ENCODE assay signal across 22 mouse cellular contexts in the genomic region with DNA sequence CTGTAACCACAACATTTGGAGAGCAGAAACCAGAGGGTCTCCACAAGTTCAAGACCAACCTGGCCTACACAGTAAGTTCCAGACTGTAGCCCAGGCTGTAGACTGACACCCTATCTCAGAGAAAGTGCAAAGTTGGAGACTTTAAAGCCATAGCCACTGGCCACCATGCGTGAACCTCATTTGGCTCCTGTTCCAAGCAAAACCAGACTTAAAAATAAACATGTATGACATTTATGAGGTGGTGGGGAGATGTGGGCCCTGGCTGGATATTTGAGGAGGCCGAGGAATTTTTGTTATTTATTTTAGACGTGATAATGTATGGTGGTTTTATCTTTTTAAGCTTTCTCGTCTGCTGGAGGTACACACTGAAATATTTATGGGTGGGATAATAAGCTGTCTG. TPM values are rescaled to one million over a fixed set of nuclear protein-coding genes. Genes with fewer than 3 reads are reported as not detected.
DNase-seq lines count a peak whose midpoint lies in the region; ATAC-seq and TF ChIP-seq lines count a peak whose summit lies in the region.
"Had no signal": no experiment of that assay in that cellular context is flagged by ENCODE, and none has a peak within 500 bp of the region (broad histone marks: within the 10 kb centered on the region; RNA-seq: fewer than 3 reads in every experiment).

No protein-coding gene starts in this region.

- ATAC-seq in lung, embryonic 14.5 days (ENCODE audit: insufficient read depth), result peak; percentile 53; the same call in 1 of the 2 replicates
- no peak for ATAC-seq in lung, postnatal 0 days
- peak; percentile 64 for ATAC-seq in lung, embryonic 16.5 days (ENCODE audit: low read depth)
- ATAC-seq: activated CD4-positive, CD25-positive, alpha-beta regulatory T cell, adult 4 months; CD4-positive, CD25-positive, alpha-beta regulatory T cell, adult 4 months; Patski had no signal

- WGBS in lung, embryonic 14.5 days, result 12% methylated on average over 4 of the region's 4 CpGs
- WGBS in lung, postnatal 0 days, result 21% methylated on average over 4 of the region's 4 CpGs
- 15% methylated on average over 4 of the region's 4 CpGs for WGBS in lung, embryonic 16.5 days

- H3K36me3 ChIP-seq in lung, embryonic 14.5 days (ENCODE audit: insufficient read depth), result no peaks in the 10 kb centered on the region
- no peaks in the 10 kb centered on the region for H3K36me3 ChIP-seq in lung, postnatal 0 days (ENCODE audit: insufficient read depth, low read length)
- no peaks in the 10 kb centered on the region for H3K36me3 ChIP-seq in lung, embryonic 16.5 days (ENCODE audit: control insufficient read depth, insufficient read depth, low read length)
- H3K36me3 ChIP-seq: G1E had no signal

- H3K9ac ChIP-seq in lung, embryonic 14.5 days, result no peak overlapping the region
- no peak overlapping the region for H3K9ac ChIP-seq in lung, postnatal 0 days (replicated peaks; ENCODE audit: low read depth)
- no peak overlapping the region for H3K9ac ChIP-seq in lung, embryonic 16.5 days (ENCODE audit: low read length)

- no peak for TF ChIP-seq EP300 in lung, postnatal 0 days (IDR thresholded peaks at IDR 0.05)

- no peak overlapping the region for H3K4me3 ChIP-seq in lung, embryonic 14.5 days (ENCODE audit: low read depth, low read length)
- H3K4me3 ChIP-seq in lung, postnatal 0 days (ENCODE audit: low read depth, low read length), result no peak overlapping the region
- no peak overlapping the region for H3K4me3 ChIP-seq in lung, embryonic 16.5 days (ENCODE audit: low read length)

- peak; percentile 90 for DNase-seq in lung, embryonic 14.5 days
- no peak for DNase-seq in lung, postnatal 0 days (ENCODE audit: low spot score)
- no peak for DNase-seq in lung, postnatal 25 days (ENCODE audit: low spot score)
- DNase-seq in lung, postnatal 10 days, result peak; percentile 69
- DNase-seq in lung, adult 18-20 months, result no peak
- peak; percentile 38 for DNase-seq in lung, postnatal 36 days
- DNase-seq in lung, postnatal 14 days, result no peak
- DNase-seq: adrenal gland, adult 2 months; adrenal gland, adult 8-10 months; adrenal gland, postnatal 10 days; adrenal gland, postnatal 14 days; adrenal gland, postnatal 25 days; adrenal gland, postnatal 36 days; B cell, adult 2 months; cerebellum, adult 11 months; cerebellum, adult 11-12 months had no signal

- H3K4me2 ChIP-seq in lung, embryonic 14.5 days, result no peak overlapping the region
- no peak overlapping the region for H3K4me2 ChIP-seq in lung, postnatal 0 days (replicated peaks; ENCODE audit: low read depth, low read length)
- no peak overlapping the region for H3K4me2 ChIP-seq in lung, embryonic 16.5 days (ENCODE audit: low read depth, low read length)

- no peaks in the 10 kb centered on the region for H3K9me3 ChIP-seq in lung, embryonic 14.5 days (ENCODE audit: low read depth, low read length)
- no peaks in the 10 kb centered on the region for H3K9me3 ChIP-seq in lung, postnatal 0 days (ENCODE audit: low read length)
- no peaks in the 10 kb centered on the region for H3K9me3 ChIP-seq in lung, embryonic 16.5 days (ENCODE audit: control insufficient read depth, low read length)

- H3K27ac ChIP-seq in lung, embryonic 14.5 days (ENCODE audit: low read depth), result no peak overlapping the region
- no peak overlapping the region for H3K27ac ChIP-seq in lung, postnatal 0 days (ENCODE audit: low read length)
- H3K27ac ChIP-seq in lung, embryonic 16.5 days (ENCODE audit: low read length), result no peak overlapping the region

- H3K27me3 ChIP-seq in lung, embryonic 14.5 days (ENCODE audit: insufficient read depth, low read length), result peaks cover 94% of the 10 kb centered on the region
- H3K27me3 ChIP-seq in lung, postnatal 0 days (replicated peaks; ENCODE audit: insufficient read depth, low read length), result peaks cover 52% of the 10 kb centered on the region
- H3K27me3 ChIP-seq in lung, embryonic 16.5 days (ENCODE audit: control insufficient read depth, insufficient read depth, low read depth, low read length), result peaks cover 83% of the 10 kb centered on the region

- 0 out of 2 replicates have a peak, but pooled peaks cover 3% of the 10 kb centered on the region for H3K4me1 ChIP-seq in lung, embryonic 14.5 days (ENCODE audit: insufficient read depth)
- H3K4me1 ChIP-seq in lung, postnatal 0 days (ENCODE audit: insufficient read depth, low read depth, low read length), result no peaks in the 10 kb centered on the region
- H3K4me1 ChIP-seq in lung, embryonic 16.5 days (replicated peaks; ENCODE audit: control insufficient read depth, insufficient read depth, low read length), result peaks cover 11% of the 10 kb centered on the region; the same call in 1 of the 2 replicates

- TF ChIP-seq CTCF in lung, embryonic 14.5 days (IDR thresholded peaks at IDR 0.05; ENCODE audit: low read depth), result no peak
- no peak for TF ChIP-seq CTCF in lung, postnatal 0 days (IDR thresholded peaks at IDR 0.05)

RNA-seq across cellular contexts. Expression of a gene that starts 7.9 kb away (rescaled TPM):
- not detected in 2 replicates for polyA plus RNA-seq in lung, embryonic 14.5 days (2014; fragmentation: Nextera tagmentation; extraction: Ambion mirVana)
- polyA plus RNA-seq in lung, postnatal 0 days (2015; fragmentation: Nextera tagmentation; extraction: Ambion mirVana), result 0.11 TPM in 2 replicates
- 0.06 TPM in 1 of 2 replicates, not detected in the other for polyA plus RNA-seq in lung, embryonic 16.5 days (2015; fragmentation: Nextera tagmentation; extraction: Ambion mirVana)
- polyA plus RNA-seq: activated CD4-positive, CD25-positive, alpha-beta regulatory T cell, adult 4 months; C2C12; CD4-positive, CD25-positive, alpha-beta regulatory T cell, adult 4 months; G1E; Patski had no signal

RNA-seq across cellular contexts. Expression of a gene that starts 17.7 kb away (rescaled TPM):
- 8.8 and 10.4 TPM in 2 replicates for polyA plus RNA-seq in lung, embryonic 14.5 days (2014; fragmentation: Nextera tagmentation; extraction: Ambion mirVana)
- polyA plus RNA-seq in lung, postnatal 0 days (2015; fragmentation: Nextera tagmentation; extraction: Ambion mirVana), result 6.9 and 7.9 TPM in 2 replicates
- 14.1 and 14.2 TPM in 2 replicates for polyA plus RNA-seq in lung, embryonic 16.5 days (2015; fragmentation: Nextera tagmentation; extraction: Ambion mirVana)

RNA-seq across cellular contexts. Expression of a gene that starts 38.3 kb away (rescaled TPM):
- 0.14 and 0.18 TPM in 2 replicates for polyA plus RNA-seq in lung, embryonic 14.5 days (2014; fragmentation: Nextera tagmentation; extraction: Ambion mirVana)
- polyA plus RNA-seq in lung, postnatal 0 days (2015; fragmentation: Nextera tagmentation; extraction: Ambion mirVana), result 0.17 and 0.24 TPM in 2 replicates
- 0.30 and 0.48 TPM in 2 replicates for polyA plus RNA-seq in lung, embryonic 16.5 days (2015; fragmentation: Nextera tagmentation; extraction: Ambion mirVana)
- polyA plus RNA-seq: G1E had no signal

RNA-seq across cellular contexts. Expression of a gene that starts 47.8 kb away (rescaled TPM):
- polyA plus RNA-seq in lung, embryonic 14.5 days (2014; fragmentation: Nextera tagmentation; extraction: Ambion mirVana), result not detected in 2 replicates
- not detected in 2 replicates for polyA plus RNA-seq in lung, postnatal 0 days (2015; fragmentation: Nextera tagmentation; extraction: Ambion mirVana)
- 0.09 TPM in 1 of 2 replicates, not detected in the other for polyA plus RNA-seq in lung, embryonic 16.5 days (2015; fragmentation: Nextera tagmentation; extraction: Ambion mirVana)
- polyA plus RNA-seq: activated CD4-positive, CD25-positive, alpha-beta regulatory T cell, adult 4 months; adrenal gland, adult 2 months; C2C12; CD4-positive, CD25-positive, alpha-beta regulatory T cell, adult 4 months; G1E; Patski had no signal

Comparison
In these comparisons a context has a peak if more than half of its experiments do, and no peak if none do; other contexts are left out.
1. DNase-seq: peak in lung, embryonic 14.5 days (single experiment), lung, postnatal 10 days (single experiment) and lung, postnatal 36 days (single experiment); none in lung, postnatal 0 days (single experiment), lung, postnatal 25 days (single experiment), lung, adult 18-20 months (0 of 2) and lung, postnatal 14 days (single experiment).